Mouse (Mus musculus) c-Kit-positive CD71-positive TER-119-positive erythroid progenitor cells, embryonic 14.5 days (primary cell): ENCODE data around the gene Pcbp2.

ENCODE experiments used
- DNase-seq: peaks from one replicate; pipeline ENCODE4 v3.0.0-alpha.2; 2013; ENCODE audit warnings: low spot score

The Pcbp2 gene

DNA sequence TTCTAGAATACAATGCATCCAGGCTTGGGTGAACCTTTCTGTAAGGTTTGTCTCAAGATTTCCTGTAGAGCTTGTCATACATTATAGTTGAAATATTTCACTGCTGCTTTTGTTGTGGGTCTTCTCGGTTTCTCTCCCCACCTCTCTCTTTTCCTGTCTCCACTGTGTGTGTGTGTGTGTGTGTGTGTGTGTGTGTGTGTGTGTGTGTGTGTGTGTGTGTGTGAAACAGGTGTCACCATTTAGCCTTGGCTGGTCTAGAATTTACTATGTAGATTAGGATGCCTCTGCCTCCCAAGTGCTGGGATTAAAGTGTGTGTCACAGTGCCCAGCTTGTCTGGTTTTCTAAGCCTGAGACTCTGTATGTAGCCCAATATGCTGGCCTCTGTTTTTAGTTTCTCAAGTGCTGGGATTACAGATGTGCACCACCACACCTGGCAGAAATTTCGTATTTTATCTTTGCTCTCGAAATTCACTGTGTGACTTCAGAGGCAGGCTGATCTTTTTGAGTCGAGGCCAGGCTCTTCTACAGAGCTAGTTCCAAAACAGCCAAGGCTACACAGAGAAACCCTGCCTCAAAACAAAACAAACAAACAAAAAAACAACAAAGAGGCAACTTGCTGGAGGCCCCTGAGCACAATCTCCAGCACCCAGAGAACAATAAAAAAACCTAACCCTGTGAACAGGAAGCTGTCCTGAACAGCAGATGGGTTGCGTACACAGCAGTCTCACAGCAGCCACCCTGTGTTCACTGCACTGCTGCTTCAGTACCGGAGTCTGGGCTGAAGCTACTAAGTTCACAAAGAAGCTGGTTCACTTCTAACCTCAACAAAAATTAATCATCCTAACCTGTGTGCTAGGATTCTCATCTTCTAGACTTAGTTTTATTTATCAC lies 56.0 kb downstream of the Pcbp2 start:
- no peak for DNase-seq

- DNase-seq = no peak
These were observed 57.6 kb downstream of the Pcbp2 start for GRCm38 (mm10) chr15:102527936-102528335.

- DNase-seq = no peak
These were observed 58.1 kb downstream of the Pcbp2 start for GRCm38 (mm10) chr15:102528396-102528795.

DNA sequence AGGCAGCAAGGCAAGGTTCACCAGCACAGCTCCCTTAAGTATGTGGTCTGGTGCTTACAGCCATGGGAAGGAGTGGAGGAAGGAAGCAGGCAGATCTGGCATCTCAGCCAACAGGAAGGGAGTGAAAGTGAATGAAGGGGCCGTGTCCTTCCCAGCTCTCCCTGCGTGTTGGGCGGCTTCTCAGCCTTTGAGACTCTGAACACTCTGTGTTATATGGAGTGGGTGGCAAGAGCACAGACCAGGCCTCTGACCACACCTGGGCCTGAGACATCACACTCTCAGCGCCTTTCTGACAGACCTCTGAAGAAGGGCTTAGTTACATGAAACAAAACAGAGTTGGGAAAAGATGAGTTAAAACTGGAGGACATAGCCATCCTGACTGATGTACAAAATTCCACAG lies 60.2 kb downstream of the Pcbp2 start:
- no peak for DNase-seq

- DNase-seq = no peak
These were observed 61.2 kb downstream of the Pcbp2 start for GRCm38 (mm10) chr15:102531586-102531985.

DNA sequence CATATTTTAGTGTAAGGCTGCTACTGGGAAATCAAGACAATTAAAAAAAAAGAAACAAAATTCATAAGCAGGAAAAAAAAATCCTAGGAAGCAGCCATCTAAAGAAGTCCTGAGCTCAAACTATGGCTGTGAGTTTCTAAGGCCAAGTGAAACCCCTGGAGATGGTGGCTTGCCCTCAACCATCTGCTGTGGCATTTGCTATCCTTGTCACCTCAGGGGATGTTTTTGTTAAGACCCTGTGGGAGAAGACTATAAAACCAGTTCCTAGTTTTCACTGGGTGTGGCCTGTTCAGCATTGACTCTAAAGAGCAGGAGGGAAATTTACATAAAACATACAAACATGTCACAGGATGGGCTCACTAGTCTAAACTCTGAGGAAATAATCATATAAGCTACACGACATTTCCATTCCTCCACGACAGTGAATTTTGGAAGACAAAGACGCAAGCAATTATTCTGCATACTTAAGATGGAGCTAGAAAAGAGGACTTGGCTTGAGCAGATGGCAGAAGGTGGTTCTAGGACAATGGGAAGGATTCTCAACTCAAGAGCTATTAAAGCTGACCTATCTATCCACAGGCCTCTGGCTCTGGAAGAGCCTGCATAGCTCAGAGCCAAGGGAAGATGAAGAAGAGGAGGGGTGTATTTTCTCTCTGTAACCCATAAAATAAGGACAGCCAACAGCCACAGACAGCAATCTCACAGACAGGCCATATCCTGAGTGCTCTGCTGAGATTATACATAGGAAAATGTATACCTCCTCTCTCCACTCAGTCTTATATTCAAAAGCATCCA lies 62.0 kb downstream of the Pcbp2 start:
- DNase-seq = no peak

DNA sequence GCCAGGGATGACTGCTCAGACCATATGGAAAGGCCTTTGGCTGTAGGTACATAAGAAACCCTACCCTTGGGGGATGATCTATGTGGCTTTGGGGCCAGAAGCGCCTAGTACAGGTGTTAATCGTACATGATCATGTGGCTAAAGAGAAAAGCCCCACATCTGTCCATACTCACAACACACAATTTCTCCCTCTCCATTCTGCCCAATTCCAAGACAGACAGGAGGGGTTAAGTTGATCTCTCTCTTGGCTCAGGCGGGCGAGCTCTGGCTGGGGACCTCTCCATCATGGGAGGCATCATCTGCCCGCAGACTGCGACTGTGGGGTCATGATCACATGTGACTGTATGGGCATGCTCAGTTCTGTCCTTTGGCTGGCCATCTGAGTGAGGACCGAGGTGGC lies 63.6 kb downstream of the Pcbp2 start:
- DNase-seq = no peak

- DNase-seq = no peak
These were observed 74.5 kb downstream of the Pcbp2 start for GRCm38 (mm10) chr15:102544801-102545200.

GRCm38 (mm10) chr15:102546246-102546645 lies 75.9 kb downstream of the Pcbp2 start:
- no peak for DNase-seq

GRCm38 (mm10) chr15:102546677-102547427 lies 76.5 kb downstream of the Pcbp2 start:
- DNase-seq = no peak

- DNase-seq = no peak
These were observed 77.1 kb downstream of the Pcbp2 start for GRCm38 (mm10) chr15:102547478-102547877.
